Mouse (Mus musculus) gastrocnemius, adult 8-10 months (tissue): Measurements from ENCODE around the gene Cdon. TPM values are rescaled to one million over a fixed set of nuclear protein-coding genes. Genes with fewer than 3 reads are reported as not detected.
"Not testable (repeated sequence)": the region's sequence is repeated elsewhere in the genome, so short reads cannot be mapped to it uniquely, and the experiment has no call there.

ENCODE experiments used
- DNase-seq, 2 experiments: peaks; one replicate each; pipeline ENCODE4 v3.0.0; 2022; ENCODE audit warnings: low spot score in 2 of 2
- total RNA-seq, 4 experiments: library from RNA; stranded (reverse); gene quantifications; 2 replicates each; pipeline ENCODE4 v1.2.4; 2022

Cdon gene
- total RNA-seq, result 10 to 100 TPM; 12.1 to 14.2 (median 13.1) TPM

GRCm38 (mm10) chr9:35420805-35421719 lies at the start of gene Cdon:
Gene Cdon, plus strand, starts transcription at chr9:35421128.
- DNase-seq, result peak; percentile 85 to 91

- DNase-seq, result no peak
Measured at GRCm38 (mm10) chr9:35372324-35373101, 48.4 kb upstream of the Cdon start.

- no peak for DNase-seq
Measured at GRCm38 (mm10) chr9:35377916-35378315, 43.0 kb upstream of the Cdon start.

GRCm38 (mm10) chr9:35378991-35379390 lies 41.9 kb upstream of the Cdon start:
- no peak for DNase-seq

GRCm38 (mm10) chr9:35399896-35400295 lies 21.0 kb upstream of the Cdon start:
- DNase-seq, result no peak

- DNase-seq, result no peak
Measured at GRCm38 (mm10) chr9:35400398-35400797, 20.5 kb upstream of the Cdon start.

GRCm38 (mm10) chr9:35400831-35401230 lies 20.1 kb upstream of the Cdon start:
- DNase-seq, result no peak

- DNase-seq, result no peak
Measured at GRCm38 (mm10) chr9:35402584-35402991, 18.3 kb upstream of the Cdon start.

GRCm38 (mm10) chr9:35403490-35403889 lies 17.4 kb upstream of the Cdon start:
- no peak for DNase-seq

GRCm38 (mm10) chr9:35405038-35405905 lies 15.7 kb upstream of the Cdon start:
- no peak for DNase-seq

- DNase-seq, result no peak
Measured at GRCm38 (mm10) chr9:35411225-35411965, 9.5 kb upstream of the Cdon start.

GRCm38 (mm10) chr9:35411975-35412374 lies 9.0 kb upstream of the Cdon start:
- DNase-seq, result no peak

GRCm38 (mm10) chr9:35421730-35422235 lies 855 bp downstream of the Cdon start:
- DNase-seq, result peak in 1 of 2 experiments; percentile 31

- no peak for DNase-seq
Measured at GRCm38 (mm10) chr9:35422405-35422941, 1.5 kb downstream of the Cdon start.

GRCm38 (mm10) chr9:35423265-35423664 lies 2.3 kb downstream of the Cdon start:
- DNase-seq, result no peak

- no peak for DNase-seq
Measured at GRCm38 (mm10) chr9:35424671-35425070, 3.7 kb downstream of the Cdon start.

GRCm38 (mm10) chr9:35430476-35430875 lies 9.5 kb downstream of the Cdon start:
- no peak for DNase-seq

GRCm38 (mm10) chr9:35431396-35431795 lies 10.5 kb downstream of the Cdon start:
- no peak for DNase-seq

GRCm38 (mm10) chr9:35432717-35433297 lies 11.9 kb downstream of the Cdon start:
- not testable (repeated sequence) for DNase-seq

- no peak for DNase-seq
Measured at GRCm38 (mm10) chr9:35434340-35434739, 13.4 kb downstream of the Cdon start.
